Mouse (Mus musculus) liver, adult 2 months (tissue): ENCODE results near the gene Hgd. TPM values are rescaled to one million over a fixed set of nuclear protein-coding genes. Genes with fewer than 3 reads are reported as not detected.

ENCODE experiments used
- DNase-seq: peaks from one replicate; pipeline ENCODE4 v3.0.0-alpha.2; 2011; ENCODE audit warnings: low read depth, low spot score; ENCODE audit errors: extremely low read depth
- H3K27ac ChIP-seq: fragments of 200-500 bp; replicated peaks from 2 replicates; pipeline ENCODE4 v1.5.1; 2012; ENCODE audit warnings: low read depth, mild to moderate bottlenecking, control low read depth, inconsistent platforms, low read length; ENCODE audit not compliant: insufficient read depth
- H3K27me3 ChIP-seq: fragments of 200-500 bp; 2 replicates; pipeline ENCODE4 v1.6.1; 2012; ENCODE audit warnings: mild to moderate bottlenecking, moderate library complexity, low read length, inconsistent platforms; ENCODE audit not compliant: control insufficient read depth, insufficient read depth
- H3K36me3 ChIP-seq: fragments of 200-500 bp; 2 replicates; pipeline ENCODE4 v1.6.1; 2012; ENCODE audit warnings: low read length, inconsistent platforms; ENCODE audit not compliant: control insufficient read depth, insufficient read depth
- H3K4me1 ChIP-seq: fragments of 200-500 bp; 2 replicates; pipeline ENCODE4 v1.6.1; 2011; ENCODE audit warnings: low read length; ENCODE audit not compliant: control insufficient read depth, insufficient read depth
- H3K4me3 ChIP-seq: fragments of 200-500 bp; 2 replicates; pipeline ENCODE4 v1.5.1; 2011; ENCODE audit warnings: low read depth, mild to moderate bottlenecking, control low read depth, low read length, moderate library complexity; ENCODE audit not compliant: insufficient read depth
- H3K79me2 ChIP-seq: fragments of 200-500 bp; 2 replicates; pipeline ENCODE4 v1.6.1; 2012; ENCODE audit warnings: inconsistent platforms, mild to moderate bottlenecking, low read length, moderate library complexity; ENCODE audit not compliant: control insufficient read depth, insufficient read depth
- H3K9ac ChIP-seq: fragments of 200-500 bp; 2 replicates; pipeline ENCODE4 v1.6.1; 2012; ENCODE audit warnings: low read depth, mild to moderate bottlenecking, control low read depth, inconsistent platforms, low read length
- CTCF ChIP-seq: fragments of 200-500 bp; IDR thresholded peaks from 2 replicates; pipeline ENCODE4 v1.5.1; 2011; ENCODE audit warnings: low read depth, low read length, control low read depth
- POLR2A ChIP-seq: fragments of 200-500 bp; IDR thresholded peaks from 2 replicates; pipeline ENCODE4 v1.6.1; 2011; ENCODE audit warnings: low read length, control low read depth; ENCODE audit not compliant: insufficient read depth; ENCODE audit errors: extremely low read depth
- WGBS: fragments of 180-500 bp; shearing (Covaris S2); methylation state at CpG from one replicate; pipeline ENCODE4 v1.1.7; 2018; 5-methylcytosine and 5-hydroxymethylcytosine counted together
- polyA plus RNA-seq: library from polyadenylated mRNA; depleted of rRNA; stranded (reverse); fragments of >200 nt; gene quantifications from 2 replicates; pipeline ENCODE4 v1.2.3, GENCODE M21; 2012
- total RNA-seq: library from RNA; depleted of rRNA; stranded (reverse); fragments of >200 nt; gene quantifications from 2 replicates; pipeline ENCODE4 v1.2.3, GENCODE M21; 2014

Hgd gene
- total and polyA plus RNA-seq, 2 experiments: 457 to 871 TPM

DNA sequence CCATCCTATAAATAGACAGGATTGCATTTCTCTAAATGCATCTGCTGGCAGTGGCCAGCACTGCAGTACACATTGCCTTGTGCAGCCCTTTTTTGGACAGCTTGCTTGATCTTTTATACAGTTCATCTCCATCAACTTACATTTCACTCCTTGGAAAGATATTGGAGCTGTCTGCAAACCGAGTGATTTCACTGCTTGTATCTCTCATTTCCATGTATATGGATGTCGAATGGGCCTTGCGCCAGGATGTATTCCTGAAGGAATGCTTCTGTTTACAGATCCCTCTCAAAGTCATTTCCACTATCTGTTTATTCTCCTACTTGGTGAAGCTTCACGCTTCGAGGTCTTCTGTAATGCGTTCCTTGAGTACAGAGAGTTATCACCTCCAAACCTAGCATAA, 24.3 kb downstream of the Hgd start:
- no peak for DNase-seq
- H3K27ac ChIP-seq: no peak overlapping the region
- 85% methylated on average over 6 of the region's 6 CpGs for WGBS
- no peaks in the 10 kb centered on the region for H3K27me3 ChIP-seq
- H3K9ac ChIP-seq: no peak overlapping the region
- H3K79me2 ChIP-seq: no peaks in the 10 kb centered on the region
- peaks cover 82% of the 10 kb centered on the region for H3K36me3 ChIP-seq
- peaks cover 7% of the 10 kb centered on the region for H3K4me1 ChIP-seq
- TF ChIP-seq CTCF: no peak
- TF ChIP-seq POLR2A: no peak
- no peak overlapping the region for H3K4me3 ChIP-seq

DNA sequence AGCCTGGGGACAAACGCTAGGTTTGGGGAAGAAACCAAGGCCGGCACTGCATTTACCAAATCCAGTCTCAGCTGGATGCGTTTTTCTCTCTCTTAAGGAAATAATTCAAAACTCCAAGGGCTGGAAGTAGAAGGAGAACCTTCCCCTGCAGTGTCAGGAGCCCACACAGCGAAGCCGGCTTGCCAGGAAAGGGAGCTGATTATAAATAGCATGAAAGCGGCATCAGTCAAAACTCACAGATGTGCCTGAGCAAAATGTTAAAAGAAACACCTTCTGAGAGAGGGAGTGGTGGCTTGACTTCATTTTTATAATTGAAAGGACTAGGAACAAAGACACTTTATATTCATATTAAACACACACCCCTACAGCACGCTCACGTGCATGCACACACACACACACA, 30.4 kb downstream of the Hgd start:
- DNase-seq: no peak
- Histone ChIP-seq H3K27me3 (no peaks in the 10 kb centered on the region), H3K27ac (no peak overlapping the region), H3K79me2 (no peaks in the 10 kb centered on the region), H3K36me3 (peaks cover 88% of the 10 kb centered on the region), H3K4me1 (peaks cover 3% of the 10 kb centered on the region), H3K4me3 (no peak overlapping the region), H3K9ac (no peak overlapping the region)
- TF ChIP-seq POLR2A (no peak), CTCF (no peak)
- 94% methylated on average over 8 of the region's 8 CpGs for WGBS

DNA sequence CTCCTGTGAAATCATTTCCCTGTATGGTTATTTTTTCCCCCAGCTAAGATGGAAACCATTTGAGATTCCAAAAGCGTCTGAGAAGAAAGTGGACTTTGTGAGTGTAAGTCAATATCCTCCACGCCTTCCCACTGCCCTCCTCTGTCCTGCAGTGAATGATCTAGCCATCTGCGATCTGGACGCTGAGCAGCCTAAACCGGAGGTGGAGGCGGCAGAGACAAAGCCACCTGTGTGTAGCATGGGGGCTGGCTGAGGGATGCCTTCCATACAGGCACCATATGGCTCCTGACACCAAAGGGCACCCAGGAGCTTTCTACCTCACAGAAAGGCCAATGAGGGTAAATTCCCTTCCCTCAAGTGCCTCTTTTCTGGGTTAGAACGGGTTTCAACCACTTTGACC, 31.1 kb downstream of the Hgd start:
- DNase-seq: no peak
- peaks cover 89% of the 10 kb centered on the region for H3K36me3 ChIP-seq
- WGBS: 90% methylated on average over 7 of the region's 7 CpGs
- H3K79me2 ChIP-seq: no peaks in the 10 kb centered on the region
- H3K9ac ChIP-seq: no peak overlapping the region
- H3K27ac ChIP-seq: no peak overlapping the region
- no peak for TF ChIP-seq CTCF
- no peak for TF ChIP-seq POLR2A
- H3K27me3 ChIP-seq: no peaks in the 10 kb centered on the region
- peaks cover 3% of the 10 kb centered on the region for H3K4me1 ChIP-seq
- no peak overlapping the region for H3K4me3 ChIP-seq

DNA sequence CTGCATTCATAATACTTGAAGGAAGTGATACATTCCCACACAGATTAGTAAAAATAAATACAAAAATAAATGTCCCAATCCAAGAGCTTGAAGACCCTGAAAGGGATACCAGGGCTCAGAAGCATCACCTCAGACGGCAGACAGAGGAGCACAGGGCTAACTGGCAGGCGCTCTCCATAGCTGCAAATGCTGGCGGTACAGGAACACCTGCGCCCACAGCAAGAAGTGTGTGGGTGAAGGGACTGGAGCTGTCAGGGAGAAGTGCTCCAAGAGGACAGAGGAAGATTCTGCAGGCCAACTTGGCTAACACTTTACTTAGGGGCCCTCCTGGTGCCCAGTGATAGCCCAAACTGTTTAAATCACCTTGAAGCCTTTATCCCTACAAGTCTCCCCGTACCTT, 32.1 kb downstream of the Hgd start:
- Histone ChIP-seq H3K4me1 (no peaks in the 10 kb centered on the region; the same call in 1 of the 2 replicates), H3K79me2 (no peaks in the 10 kb centered on the region), H3K36me3 (peaks cover 92% of the 10 kb centered on the region), H3K27me3 (no peaks in the 10 kb centered on the region), H3K27ac (no peak overlapping the region), H3K9ac (no peak overlapping the region), H3K4me3 (no peak overlapping the region)
- no peak for DNase-seq
- no peak for TF ChIP-seq CTCF
- no peak for TF ChIP-seq POLR2A
- WGBS: 92% methylated on average over 5 of the region's 5 CpGs

DNA sequence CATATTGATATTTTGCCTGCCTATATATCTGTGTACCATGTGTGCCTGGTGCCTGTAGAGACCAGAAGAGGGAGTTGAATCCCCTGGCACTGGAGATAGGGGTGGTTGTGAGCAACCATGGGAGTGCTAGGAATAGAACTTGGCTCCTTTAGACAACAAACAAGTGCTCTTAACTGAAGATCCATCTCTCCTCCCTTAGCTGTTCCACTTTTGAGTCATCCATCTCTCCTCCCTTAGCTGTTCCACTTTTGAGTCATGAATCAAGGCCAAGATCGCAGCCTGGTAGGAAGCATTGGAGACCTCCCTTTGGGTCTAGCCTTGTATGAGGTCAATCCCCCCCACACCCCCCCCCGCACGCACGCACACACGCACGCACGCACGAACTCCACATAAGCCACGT, 34.6 kb downstream of the Hgd start:
- no peaks in the 10 kb centered on the region for H3K79me2 ChIP-seq
- no peak overlapping the region for H3K27ac ChIP-seq
- TF ChIP-seq CTCF (no peak), POLR2A (no peak)
- no peak for DNase-seq
- H3K36me3 ChIP-seq: peaks cover 91% of the 10 kb centered on the region
- WGBS: 96% methylated on average over 9 of the region's 9 CpGs
- no peak overlapping the region for H3K4me3 ChIP-seq
- no peaks in the 10 kb centered on the region; the same call in 1 of the 2 replicates for H3K4me1 ChIP-seq
- no peak overlapping the region for H3K9ac ChIP-seq
- no peaks in the 10 kb centered on the region for H3K27me3 ChIP-seq

DNA sequence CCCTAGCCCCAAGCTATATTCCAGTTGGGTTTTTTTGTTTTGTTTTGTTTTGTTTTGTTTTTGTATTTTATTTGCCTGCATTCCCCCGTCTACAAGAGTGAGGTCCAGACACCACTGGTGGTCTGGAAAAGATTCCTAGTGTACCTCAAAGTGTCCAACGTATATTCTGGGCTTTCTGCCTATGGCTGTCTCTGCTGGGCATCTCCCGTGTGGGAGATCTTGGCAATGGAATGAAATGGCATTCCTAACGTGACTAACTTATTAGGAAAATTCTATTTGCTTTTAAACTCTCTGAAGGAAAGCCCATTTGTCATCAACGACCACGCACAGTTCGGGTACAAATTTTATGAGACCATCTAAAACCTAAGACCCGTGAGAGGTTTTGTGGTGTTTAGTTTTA, 35.5 kb downstream of the Hgd start:
- WGBS: 83% methylated on average over 8 of the region's 8 CpGs
- Histone ChIP-seq H3K4me1 (no peaks in the 10 kb centered on the region), H3K4me3 (no peak overlapping the region), H3K36me3 (peaks cover 91% of the 10 kb centered on the region), H3K27me3 (no peaks in the 10 kb centered on the region), H3K9ac (no peak overlapping the region), H3K79me2 (no peaks in the 10 kb centered on the region), H3K27ac (no peak overlapping the region)
- TF ChIP-seq CTCF (no peak), POLR2A (no peak)
- DNase-seq: no peak
